In the genomic region with DNA sequence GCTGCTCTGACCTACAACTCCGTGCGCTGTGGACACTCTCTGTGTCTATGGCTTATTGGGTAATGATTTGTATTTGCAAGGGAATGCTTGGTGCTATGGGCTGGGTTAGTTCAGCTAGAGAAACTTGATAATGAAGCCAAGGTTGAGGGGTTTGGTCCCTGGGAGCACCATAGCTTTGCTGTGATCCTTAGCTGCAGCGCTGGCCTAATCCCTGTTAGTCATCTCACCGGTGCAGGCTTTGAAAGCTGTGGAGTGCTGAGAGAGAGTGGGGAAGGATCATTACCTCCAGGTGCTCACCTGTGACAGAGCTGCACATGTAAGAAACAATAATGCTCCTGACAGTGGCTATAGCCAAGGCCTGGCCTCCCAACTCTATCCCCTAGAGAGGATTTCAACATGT, we compare ENCODE assay signal across 33 mouse cellular contexts.
"Had no signal": no experiment of that assay in that cellular context is flagged by ENCODE, and none has a peak within 500 bp of the region (broad histone marks: within the 10 kb centered on the region; RNA-seq: fewer than 3 reads in every experiment).

No protein-coding gene starts in this region.

- H3K27ac ChIP-seq: heart, embryonic 10.5 days; heart, embryonic 13.5 days; heart, embryonic 15.5 days; hindbrain, embryonic 10.5 days; hindbrain, embryonic 12.5 days; hindbrain, embryonic 13.5 days; hindbrain, embryonic 14.5 days; hindbrain, embryonic 15.5 days; hindbrain, postnatal 0 days; intestine, embryonic 15.5 days; kidney, embryonic 15.5 days; kidney, postnatal 0 days; layer of hippocampus, adult 2 months had no signal

- H3K9me3 ChIP-seq: heart, embryonic 10.5 days; heart, embryonic 12.5 days; heart, embryonic 13.5 days; heart, embryonic 15.5 days; hindbrain, embryonic 10.5 days; hindbrain, embryonic 12.5 days; hindbrain, embryonic 13.5 days; hindbrain, embryonic 15.5 days; intestine, embryonic 15.5 days; kidney, embryonic 15.5 days had no signal

- H3K4me3 ChIP-seq: heart, embryonic 10.5 days; heart, embryonic 12.5 days; heart, embryonic 13.5 days; heart, embryonic 15.5 days; hindbrain, embryonic 10.5 days; hindbrain, embryonic 12.5 days; hindbrain, embryonic 13.5 days; hindbrain, embryonic 15.5 days; intestine, embryonic 15.5 days; kidney, embryonic 15.5 days; layer of hippocampus, adult 2 months had no signal

- H3K27me3 ChIP-seq: heart, embryonic 12.5 days; heart, embryonic 13.5 days; heart, embryonic 15.5 days; hindbrain, embryonic 12.5 days; hindbrain, embryonic 13.5 days; hindbrain, embryonic 15.5 days; intestine, embryonic 15.5 days; kidney, embryonic 15.5 days had no signal

- DNase-seq: heart, postnatal 10 days; heart, postnatal 14 days; heart, postnatal 36 days; heart, postnatal 4 days; kidney, adult 11 months; kidney, adult 18-20 months; kidney, adult 2 months; kidney, adult 8-10 months; kidney, adult 9 months; kidney, postnatal 10 days; kidney, postnatal 14 days; kidney, postnatal 25 days; kidney, postnatal 36 days; layer of hippocampus, adult 9-11 months; layer of hippocampus, postnatal 36 days had no signal

- ATAC-seq: hindbrain, embryonic 16.5 days; hindbrain, postnatal 0 days; inflammation-experienced regulatory T-cells, adult 6 months; intestine, embryonic 15.5 days; intestine, embryonic 16.5 days; intestine, postnatal 0 days had no signal

- H3K4me1 ChIP-seq: heart, embryonic 10.5 days; heart, embryonic 12.5 days; heart, embryonic 13.5 days; heart, embryonic 15.5 days; hindbrain, embryonic 10.5 days; hindbrain, embryonic 12.5 days; hindbrain, embryonic 13.5 days; hindbrain, embryonic 15.5 days; intestine, embryonic 15.5 days had no signal

- H3K9ac ChIP-seq: heart, embryonic 12.5 days; heart, embryonic 13.5 days; heart, embryonic 15.5 days; hindbrain, embryonic 12.5 days; hindbrain, embryonic 13.5 days; hindbrain, embryonic 14.5 days; hindbrain, embryonic 15.5 days; intestine, embryonic 15.5 days; kidney, embryonic 15.5 days had no signal

- H3K4me2 ChIP-seq: heart, embryonic 12.5 days; heart, embryonic 13.5 days; heart, embryonic 15.5 days; hindbrain, embryonic 12.5 days; hindbrain, embryonic 13.5 days; hindbrain, embryonic 14.5 days; hindbrain, embryonic 15.5 days; intestine, embryonic 15.5 days; kidney, embryonic 15.5 days had no signal

- H3K36me3 ChIP-seq: heart, embryonic 10.5 days; heart, embryonic 12.5 days; heart, embryonic 13.5 days; heart, embryonic 15.5 days; hindbrain, embryonic 10.5 days; hindbrain, embryonic 12.5 days; hindbrain, embryonic 13.5 days; hindbrain, embryonic 15.5 days; intestine, embryonic 15.5 days; kidney, embryonic 15.5 days had no signal
